Mouse (Mus musculus) monocyte, adult 5-6 weeks (primary cell): Measurements from ENCODE around the gene Dld. TPM values are rescaled to one million over a fixed set of nuclear protein-coding genes. Genes with fewer than 3 reads are reported as not detected.

Experiments
- ATAC-seq: fragments of 153-309, 156-312 bp; replicated peaks from 2 replicates; pipeline ENCODE4 v1.8.0; 2017; ENCODE audit warnings: mild to moderate bottlenecking; ENCODE audit not compliant: low TSS enrichment, insufficient number of reproducible peaks, severe bottlenecking, poor library complexity, low FRiP score
- total RNA-seq: library from RNA; stranded (forward); fragments of 200-1000, 200-491, 200-594 nt; gene quantifications from 3 replicates; pipeline ENCODE4 v1.2.3, GENCODE M21; 2017

Gene Dld
- total RNA-seq = 97.1 to 130 TPM (median 127 TPM) in 3 replicates

DNA sequence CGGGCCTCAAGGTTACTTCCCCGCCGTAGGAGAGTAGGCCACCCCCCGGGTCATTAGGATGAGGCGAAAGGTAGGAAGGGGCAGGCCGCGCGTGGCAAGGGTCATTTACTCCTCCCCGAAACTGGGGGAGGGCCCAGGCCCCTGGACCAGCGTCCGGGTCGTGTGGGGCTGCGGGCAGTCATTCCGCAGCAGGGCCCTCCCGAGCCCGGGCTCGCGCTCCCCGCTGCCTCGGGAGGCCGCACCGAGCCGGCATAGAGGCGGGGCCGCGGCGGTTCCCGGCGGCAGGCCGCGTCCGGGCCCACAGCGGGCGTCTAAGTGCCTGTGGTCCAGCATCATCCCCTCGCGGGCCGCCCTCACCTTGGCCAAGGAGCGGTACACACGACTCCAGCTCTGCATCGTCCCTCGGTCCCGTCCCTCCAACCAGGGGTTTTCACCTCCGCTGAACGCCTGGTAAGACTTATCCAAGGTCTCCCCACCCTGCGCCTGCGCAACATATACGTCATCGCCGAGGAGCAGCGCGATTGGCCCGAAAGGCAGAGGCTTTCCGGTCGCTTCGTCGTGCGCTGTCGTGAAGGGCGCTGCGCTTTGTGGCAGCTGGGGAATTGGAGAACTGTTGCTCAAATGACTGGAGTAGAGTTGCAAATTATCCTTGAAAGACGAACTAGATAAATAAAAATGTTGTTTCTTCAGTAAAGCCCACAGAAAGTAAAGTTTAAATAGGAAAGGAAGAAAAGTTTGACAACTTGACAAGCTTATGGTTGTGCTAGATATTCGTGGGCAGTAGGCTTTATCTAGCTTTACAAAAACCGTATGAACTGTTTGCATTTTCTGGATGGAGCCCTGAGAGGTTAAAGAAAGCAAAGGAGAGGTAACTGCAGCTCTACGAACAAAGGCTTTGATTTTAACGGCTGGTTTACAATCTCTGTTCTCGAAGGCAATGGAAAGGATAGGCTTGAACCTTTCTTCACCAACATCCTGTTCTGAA is at the start of gene Dld:
Dld (minus strand) TSS at position 510 of the 985 bp plus-strand sequence.
- peak; percentile 100 for ATAC-seq

DNA sequence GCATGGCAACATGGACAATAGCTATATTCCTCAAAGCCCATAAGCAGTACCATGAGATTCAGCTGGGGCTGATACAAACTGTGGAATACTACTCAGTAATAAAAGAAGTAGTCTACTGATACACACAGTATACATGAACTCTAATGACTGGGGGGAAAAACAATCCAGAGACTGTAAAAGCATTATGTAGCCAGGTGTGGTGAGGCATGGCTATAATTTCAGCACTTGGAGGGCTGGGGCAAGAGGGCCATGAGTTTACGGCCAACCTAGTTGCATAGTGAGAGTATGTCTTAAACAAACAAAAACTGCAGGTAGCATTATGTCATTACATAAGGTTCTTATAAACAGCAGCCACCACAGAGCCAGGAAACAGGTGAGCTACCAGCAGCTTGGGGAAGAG is 49.6 kb upstream of the Dld start:
- no peak for ATAC-seq

DNA sequence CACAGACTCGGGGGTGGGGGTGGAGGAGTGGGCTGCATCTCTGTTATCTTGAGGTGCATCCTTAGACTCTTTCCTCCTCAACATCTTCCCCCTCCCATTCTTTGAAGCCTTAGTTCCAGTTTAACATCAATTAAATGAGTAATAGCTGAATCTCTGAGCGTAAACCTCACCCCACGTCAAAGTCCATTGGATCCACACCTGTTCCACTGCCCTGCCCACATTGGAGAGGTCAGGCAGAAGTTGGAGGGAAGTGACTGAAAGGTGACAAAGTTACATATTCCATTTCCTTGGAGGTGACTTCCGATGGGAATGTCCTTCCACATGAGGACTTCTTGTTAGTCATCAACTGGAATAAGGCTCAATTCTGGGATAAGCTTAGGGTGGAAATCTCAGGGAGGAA is 46.5 kb upstream of the Dld start:
- no peak for ATAC-seq

DNA sequence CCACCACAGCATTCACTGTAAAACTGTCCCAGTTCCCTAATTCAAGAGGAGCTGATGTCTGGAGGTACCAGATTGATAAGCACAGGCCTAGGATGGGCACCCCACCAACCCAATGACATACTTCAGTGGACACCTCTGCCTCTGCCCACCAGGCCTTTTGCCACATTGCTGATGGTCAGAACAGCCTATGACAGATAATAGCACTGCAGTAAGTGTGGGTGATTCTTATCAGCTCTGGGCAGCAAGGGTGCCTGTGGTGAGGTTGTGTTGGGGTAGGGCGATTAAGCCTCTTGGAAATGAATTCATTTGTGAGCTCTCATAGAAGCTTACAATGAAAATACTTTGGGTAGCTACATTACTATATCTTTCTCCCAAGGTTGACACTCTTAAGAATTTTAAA is 44.6 kb upstream of the Dld start:
- ATAC-seq = no peak

DNA sequence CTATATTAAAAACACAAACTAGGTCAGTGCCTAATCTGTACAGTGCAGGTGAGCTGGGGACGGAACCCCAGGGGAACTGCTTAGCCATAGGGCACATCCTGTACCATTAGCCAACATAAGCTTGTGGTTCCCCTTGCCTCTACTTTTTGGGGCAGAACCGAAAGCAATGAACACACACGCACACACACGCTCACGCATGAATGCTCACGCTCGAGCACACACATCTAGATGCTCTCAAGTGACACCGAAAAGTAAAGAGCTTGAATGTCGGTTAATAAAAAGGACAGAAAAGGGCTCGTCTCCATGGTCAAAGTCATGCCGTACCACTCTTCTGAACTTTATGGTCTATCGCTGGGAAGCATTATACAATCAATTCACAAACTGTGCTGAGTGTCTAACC is 40.4 kb upstream of the Dld start:
- ATAC-seq = no peak

DNA sequence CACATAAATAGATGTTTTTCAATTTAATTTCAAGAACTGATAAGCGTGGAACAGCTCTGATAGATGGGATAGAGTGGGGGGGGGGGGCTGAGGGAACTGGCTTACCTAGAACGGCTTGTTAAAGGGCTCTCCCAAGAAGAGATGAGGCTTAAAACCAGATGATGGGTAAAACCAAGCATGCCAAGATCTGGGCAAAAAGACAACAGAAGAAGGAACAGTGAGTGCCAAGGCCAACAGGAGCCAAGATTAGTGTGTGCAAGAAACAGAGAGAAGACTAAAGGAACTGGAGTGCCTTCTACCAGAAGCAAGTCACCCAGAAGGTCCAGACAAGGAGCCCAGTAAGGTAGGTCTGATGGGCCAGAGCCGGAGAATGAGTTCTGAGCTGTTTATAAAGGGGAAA is 39.3 kb upstream of the Dld start, which contains the start of gene Slc26a3:
Slc26a3 (plus strand) TSS at position 301 of the 400 bp plus-strand sequence.
- no peak for ATAC-seq

DNA sequence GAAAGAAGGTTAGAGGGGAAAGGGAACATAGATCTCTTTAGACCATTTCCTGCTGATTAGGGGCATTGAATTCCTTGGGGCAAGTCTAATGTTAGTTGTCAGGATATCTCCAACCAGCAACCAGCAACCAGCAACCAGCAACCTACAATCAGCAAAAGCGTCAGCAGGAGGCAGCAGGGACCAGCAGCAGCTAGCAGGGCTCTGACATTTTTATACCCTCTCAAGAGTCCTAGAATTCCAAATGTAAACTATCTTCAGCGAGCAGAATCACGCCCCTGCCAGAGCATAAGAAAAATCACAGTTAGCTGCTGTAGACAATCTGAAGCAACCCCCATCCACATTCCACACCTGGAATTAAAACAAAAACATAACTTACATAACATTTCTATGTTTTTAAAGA is 36.0 kb upstream of the Dld start:
- ATAC-seq = no peak

DNA sequence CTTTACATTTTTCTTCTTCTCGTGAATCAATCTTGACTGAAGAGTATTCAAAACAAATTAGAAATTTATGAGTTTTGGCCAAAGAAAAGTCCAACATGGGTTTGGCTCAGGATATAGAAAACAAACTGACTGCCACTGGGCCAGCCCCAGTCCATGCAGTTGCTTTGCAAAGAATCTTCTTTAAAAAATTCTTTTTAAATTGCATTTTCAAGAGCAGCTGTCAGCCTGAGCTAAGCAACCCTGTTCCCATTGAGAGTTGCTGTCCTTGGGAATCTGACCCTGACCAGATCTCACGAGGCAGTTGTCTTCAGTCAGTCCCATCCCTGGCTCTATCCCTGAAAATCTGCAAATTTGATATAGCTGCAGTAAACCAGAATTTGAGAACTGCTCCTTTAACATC is 31.2 kb upstream of the Dld start:
- ATAC-seq = no peak

DNA sequence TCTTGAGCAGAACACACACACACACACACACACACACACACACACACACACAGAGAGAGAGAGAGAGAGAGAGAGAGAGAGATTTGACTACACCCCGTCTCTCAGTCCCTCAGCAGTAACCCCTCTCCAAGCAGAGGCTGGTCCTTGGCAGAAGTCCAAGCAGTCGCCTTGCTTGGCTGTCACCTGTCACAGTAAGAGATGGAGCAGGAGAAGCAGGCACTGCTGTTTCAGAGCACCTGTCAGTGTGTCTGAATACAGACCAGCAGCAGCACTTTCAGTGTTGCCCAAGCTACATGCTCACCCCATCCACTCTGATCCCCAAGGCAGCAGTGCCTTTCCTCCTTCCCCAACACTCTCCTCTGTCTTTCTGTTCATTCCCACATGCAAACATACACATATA is 29.6 kb upstream of the Dld start:
- ATAC-seq = no peak

DNA sequence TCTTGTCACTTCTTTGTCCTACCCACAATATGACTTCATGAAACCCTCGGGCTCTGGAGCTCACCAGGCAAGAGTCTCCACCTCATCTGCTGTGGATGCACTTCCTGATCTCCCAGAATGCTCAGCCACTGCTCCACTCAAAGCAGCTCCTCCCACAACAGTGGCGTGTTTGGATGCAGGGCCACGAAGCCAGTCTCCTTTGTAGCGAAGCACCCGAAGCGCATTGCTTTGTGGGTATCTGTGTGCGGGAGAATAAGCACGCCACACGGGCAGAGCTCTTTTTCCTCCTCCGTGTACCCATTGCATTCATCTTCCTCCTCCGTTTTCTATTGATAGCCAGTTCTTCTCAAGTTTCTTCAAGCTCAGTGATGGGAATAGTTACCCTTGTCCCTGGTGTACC is 26.0 kb upstream of the Dld start:
- ATAC-seq = no peak

DNA sequence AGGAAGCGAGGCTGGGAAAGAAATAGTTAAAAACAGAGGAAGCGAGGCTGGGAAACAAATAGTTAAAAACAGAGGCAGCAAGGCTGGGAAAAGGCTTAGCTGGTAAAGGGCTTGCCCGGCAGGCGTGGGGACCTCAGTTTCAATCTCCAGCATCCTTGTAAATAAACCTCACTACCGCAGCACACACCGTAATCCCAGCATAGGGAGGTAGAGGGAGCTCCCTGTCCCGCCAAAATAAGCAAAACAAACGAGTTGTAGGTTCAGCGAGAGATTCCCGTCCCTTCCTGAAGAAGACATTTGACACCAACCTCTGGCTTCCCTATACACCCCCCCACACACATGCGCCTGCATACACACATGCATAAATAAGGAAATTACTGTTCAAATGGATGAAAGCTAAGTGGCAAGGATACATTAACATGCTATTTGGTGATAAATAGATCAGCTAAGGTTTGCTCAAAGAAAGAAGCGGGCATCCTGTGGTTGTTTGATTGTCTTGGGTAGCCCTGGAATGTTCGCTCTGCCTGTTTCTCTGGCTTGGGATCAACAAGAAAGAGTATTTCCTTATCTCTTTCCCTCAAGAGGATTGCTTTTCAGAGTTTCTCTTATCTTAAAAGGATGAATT is 25.2 kb upstream of the Dld start:
- ATAC-seq = no peak

DNA sequence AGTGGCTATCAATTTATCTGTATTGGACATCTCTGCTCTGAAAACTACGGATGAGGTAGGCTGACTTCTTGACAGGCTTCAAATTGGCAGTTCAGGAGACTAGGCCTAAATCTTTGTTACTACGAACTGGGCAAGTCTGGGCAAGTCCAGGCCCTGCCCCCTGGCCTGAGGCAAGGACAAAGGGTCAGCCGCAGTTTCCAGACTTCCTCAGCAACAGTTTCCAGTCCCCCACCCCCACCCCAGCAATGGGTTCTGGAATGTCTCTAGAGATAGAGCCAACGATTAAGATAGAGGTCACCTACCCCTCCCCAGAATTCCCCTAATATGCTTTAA is 24.0 kb upstream of the Dld start:
- ATAC-seq = no peak

DNA sequence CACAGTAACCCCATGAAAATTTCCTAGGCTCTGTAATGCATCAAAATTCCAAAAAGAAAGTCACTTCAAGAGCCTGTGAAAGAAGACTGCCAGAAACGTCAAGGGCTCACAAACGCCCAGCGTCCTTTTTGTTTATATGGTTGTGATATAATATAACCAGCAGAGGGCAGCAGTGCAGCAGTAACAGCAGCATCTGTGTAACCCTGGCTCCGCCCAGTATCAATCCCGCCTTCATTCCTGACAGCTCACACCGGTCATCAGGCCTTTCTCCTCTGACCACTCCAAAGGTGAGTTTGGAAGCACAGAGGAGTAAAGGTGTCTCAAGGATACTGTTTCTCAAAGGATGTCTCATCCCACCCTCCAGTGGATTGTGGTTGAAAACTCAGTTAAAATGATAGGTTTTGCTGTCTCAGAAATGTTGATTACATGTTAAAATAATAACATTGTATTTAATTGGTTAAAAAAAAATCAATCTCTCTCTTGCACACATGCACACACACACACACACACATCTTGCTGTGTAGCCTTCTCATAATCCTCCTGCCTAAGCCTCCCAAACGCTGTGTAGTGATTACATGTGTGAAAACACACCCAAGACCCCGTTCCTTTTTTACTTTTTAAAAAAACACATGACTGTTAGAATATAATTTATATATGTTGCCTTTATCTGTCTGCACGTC is 23.5 kb upstream of the Dld start:
- peak; percentile 80 for ATAC-seq

DNA sequence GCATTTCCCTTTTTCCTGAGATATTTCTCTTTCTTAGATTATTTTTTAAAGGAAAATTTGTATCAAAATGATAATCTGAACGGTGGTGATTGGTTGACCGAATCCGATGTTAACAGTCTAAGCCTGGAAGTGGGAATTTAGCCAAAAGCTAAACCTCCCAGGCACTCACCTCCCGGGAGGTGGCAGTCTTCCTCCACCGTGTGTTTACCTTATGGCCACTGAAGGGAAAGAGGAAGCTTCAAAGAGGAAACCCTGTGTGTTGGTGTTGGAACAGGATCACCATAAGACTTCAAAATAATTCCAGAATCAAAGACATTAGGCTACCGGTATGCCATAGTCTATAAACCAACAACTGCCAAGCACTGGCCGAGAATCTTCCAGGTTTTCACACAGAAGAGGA is 18.4 kb upstream of the Dld start:
- ATAC-seq = no peak

DNA sequence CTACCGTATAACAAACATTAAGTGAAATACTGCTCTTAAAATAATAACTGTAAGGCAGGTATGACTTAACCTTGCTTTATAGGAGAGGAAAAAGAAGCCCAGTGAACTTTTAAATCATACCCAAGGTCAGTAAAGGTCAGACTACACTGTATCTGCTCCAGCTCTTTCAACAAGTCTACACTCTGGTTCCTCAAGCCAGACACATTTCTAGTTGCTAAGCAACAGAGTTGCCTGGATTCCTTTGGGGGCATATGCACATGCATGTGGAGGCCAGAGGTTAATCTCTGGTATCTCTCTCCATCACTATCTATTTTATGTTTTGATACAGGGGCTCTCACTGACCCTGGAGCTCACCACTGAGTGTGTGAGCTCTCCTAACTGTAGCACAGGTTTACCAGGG is 17.9 kb upstream of the Dld start:
- ATAC-seq = no peak

DNA sequence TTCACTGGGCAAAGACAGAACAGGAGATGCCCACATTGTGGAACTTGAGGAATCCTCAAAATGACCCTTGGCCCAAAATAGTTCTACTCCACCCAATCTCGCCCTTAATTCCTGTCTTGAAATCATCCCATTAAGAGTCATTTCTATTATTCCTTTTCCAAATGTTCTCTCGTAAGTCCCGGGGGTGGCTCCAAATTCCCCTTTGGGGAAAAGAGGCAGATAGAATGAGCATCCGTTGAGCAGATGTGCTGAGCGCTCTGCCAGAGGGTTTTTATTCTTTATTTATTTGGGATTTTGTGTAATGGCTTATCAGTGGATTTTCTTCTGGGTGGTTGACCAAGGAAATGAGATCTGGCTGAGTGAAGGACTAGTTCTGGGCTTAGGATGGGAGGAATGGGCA is 16.5 kb upstream of the Dld start:
- ATAC-seq = no peak

DNA sequence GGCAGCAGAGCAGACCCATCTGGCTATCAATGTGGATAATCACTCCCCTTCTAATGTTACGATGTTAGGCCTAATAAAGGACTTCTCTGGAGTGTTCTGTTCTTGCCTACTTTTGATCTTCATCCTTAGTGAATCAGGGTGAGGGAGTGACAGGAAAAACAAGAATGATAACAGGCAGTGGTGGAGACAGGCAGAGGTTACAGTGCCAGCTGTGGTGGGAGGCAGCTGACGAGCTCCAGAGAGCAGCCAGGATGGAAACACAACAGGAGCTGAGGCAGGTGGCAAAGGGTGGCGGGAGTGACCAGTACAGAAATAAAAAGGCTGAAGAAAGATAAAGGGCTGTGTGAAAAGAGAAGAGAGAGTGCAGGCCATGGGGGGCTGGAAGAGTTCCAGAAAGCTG is 15.2 kb upstream of the Dld start:
- no peak for ATAC-seq

DNA sequence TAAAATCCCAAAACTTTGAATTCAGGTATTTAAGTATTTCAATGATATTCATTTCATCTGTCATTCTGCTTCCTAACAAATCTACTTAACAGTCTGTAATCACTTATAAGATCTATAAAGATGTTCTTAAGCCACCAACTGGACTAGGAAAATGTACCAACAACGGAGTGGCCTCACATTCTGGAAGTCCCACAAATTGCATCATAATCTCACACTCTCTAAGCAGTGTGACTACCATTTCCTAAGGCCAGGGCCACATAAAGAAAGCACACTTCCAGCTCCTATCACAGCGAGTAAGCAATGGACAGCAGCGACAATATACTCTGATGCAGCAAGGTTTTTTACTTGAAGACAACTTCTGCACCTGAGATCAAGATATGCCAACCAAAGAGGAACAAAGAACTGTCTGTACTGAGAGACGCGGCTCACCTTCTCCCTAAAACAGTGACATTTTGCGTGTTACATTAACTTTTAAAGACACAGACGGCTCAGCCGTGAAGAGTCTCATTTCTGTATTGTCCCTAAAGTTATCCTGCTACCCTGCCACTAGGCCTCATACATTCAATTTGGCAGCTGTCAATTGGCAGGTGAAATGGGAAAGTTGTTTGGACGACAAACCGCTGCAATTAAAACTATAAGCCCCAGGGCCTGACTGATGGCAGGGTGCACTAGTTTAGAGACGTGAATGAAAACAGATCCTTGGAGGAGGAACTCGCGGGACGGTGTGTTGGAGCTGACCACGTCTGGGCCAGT is 886 bp downstream of the Dld start:
- ATAC-seq = no peak

DNA sequence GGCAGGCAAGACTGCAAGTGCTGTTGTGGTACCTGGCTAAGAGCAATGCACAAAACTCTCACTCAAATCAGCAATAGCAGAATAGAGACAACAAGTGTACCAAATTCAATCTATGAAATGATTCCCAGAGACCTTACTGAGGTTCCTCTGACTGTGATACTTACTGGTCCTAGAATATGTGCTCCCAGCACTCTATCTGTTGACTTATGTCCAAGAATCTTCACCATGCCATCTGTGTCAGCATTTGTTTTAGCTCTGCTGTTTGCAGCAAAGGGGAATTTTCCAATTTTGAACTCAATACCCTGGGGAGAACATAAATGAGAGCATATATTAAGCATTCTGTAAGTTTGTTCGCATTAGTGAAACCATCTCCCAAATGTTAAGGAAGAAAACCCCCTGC is 18.0 kb downstream of the Dld start:
- ATAC-seq = no peak
